Mouse (Mus musculus) erythroblast, embryonic 14.5 days (primary cell): ENCODE results near the gene Htra2. TPM values are rescaled to one million over a fixed set of nuclear protein-coding genes. Genes with fewer than 3 reads are reported as not detected.

Experiments used
- H3K27me3 ChIP-seq: 2 replicates; pipeline ENCODE4 v1.6.1; 2012; ENCODE audit warnings: inconsistent platforms; ENCODE audit not compliant: control insufficient read depth
- H3K36me3 ChIP-seq: 2 replicates; pipeline ENCODE4 v1.6.1; 2012; ENCODE audit warnings: mild to moderate bottlenecking, inconsistent platforms; ENCODE audit not compliant: control insufficient read depth
- H3K4me1 ChIP-seq: 2 replicates; pipeline ENCODE4 v1.6.1; 2012; ENCODE audit warnings: inconsistent platforms; ENCODE audit not compliant: control insufficient read depth
- H3K4me3 ChIP-seq: replicated peaks from 2 replicates; pipeline ENCODE3; 2012; ENCODE audit warnings: moderate library complexity, mild to moderate bottlenecking, inconsistent platforms
- H3K9me3 ChIP-seq: 2 replicates; pipeline ENCODE4 v1.6.1; 2012; ENCODE audit warnings: low read length, inconsistent platforms, mixed read lengths; ENCODE audit not compliant: control insufficient read depth
- GATA1 ChIP-seq: IDR thresholded peaks from 2 replicates; pipeline ENCODE4 v1.6.1; 2012; ENCODE audit warnings: low read length, inconsistent platforms, mixed read lengths
- TAL1 ChIP-seq: IDR thresholded peaks from 3 replicates; pipeline ENCODE4 v1.6.1; 2012; ENCODE audit warnings: low read length, inconsistent platforms, mixed read lengths
- polyA plus RNA-seq: library from polyadenylated mRNA; stranded (reverse); fragments of >175 nt; gene quantifications from 2 replicates; pipeline ENCODE4 v1.2.3, GENCODE M21; 2012

Gene Htra2
- polyA plus RNA-seq, 1 experiment: 6.2 TPM

GRCm38 (mm10) chr6:83074979-83075378 lies 19.9 kb upstream of the Htra2 start:
- peaks cover 40% of the 10 kb centered on the region for H3K4me1 ChIP-seq
- TF ChIP-seq TAL1: no peak
- no peak for TF ChIP-seq GATA1
- no peak overlapping the region for H3K4me3 ChIP-seq
- peaks cover 6% of the 10 kb centered on the region for H3K36me3 ChIP-seq
- H3K27me3 ChIP-seq: peaks cover 77% of the 10 kb centered on the region
- peaks cover 14% of the 10 kb centered on the region; the same call in 1 of the 2 replicates for H3K9me3 ChIP-seq

DNA sequence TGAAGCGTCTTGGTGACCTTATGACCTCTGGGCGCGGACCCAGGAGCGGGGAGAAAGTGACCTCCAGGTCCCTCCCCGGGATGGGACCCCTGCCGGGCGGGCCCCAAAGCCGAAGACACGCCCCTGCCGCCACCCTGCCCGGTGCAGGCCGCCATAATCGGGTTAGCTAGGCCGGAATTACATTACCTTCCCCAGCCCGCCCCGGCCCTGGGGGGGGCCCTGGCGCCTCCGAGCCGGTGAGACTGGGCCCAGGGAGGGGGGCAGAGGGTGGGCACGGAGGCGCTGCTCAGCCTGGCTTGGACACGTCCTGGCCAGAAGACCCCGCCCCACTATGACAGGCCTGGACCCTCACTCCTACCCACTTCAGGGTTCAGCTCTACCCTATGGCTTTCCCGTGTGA lies 16.1 kb upstream of the Htra2 start:
- Histone ChIP-seq H3K36me3 (peaks cover 4% of the 10 kb centered on the region; the same call in 1 of the 2 replicates), H3K4me1 (peaks cover 24% of the 10 kb centered on the region), H3K27me3 (peaks cover 100% of the 10 kb centered on the region), H3K9me3 (peaks cover 31% of the 10 kb centered on the region), H3K4me3 (no peak overlapping the region)
- TF ChIP-seq GATA1: no peak
- no peak for TF ChIP-seq TAL1

GRCm38 (mm10) chr6:83070311-83071219 lies 15.5 kb upstream of the Htra2 start:
- Histone ChIP-seq H3K4me3 (no peak overlapping the region), H3K9me3 (peaks cover 31% of the 10 kb centered on the region), H3K4me1 (peaks cover 24% of the 10 kb centered on the region), H3K27me3 (peaks cover 100% of the 10 kb centered on the region), H3K36me3 (peaks cover 4% of the 10 kb centered on the region; the same call in 1 of the 2 replicates)
- TF ChIP-seq TAL1: no peak
- TF ChIP-seq GATA1: no peak

DNA sequence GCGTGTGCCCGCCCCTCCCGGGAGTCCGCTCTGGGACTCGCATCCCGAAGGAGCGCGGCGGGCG lies 15.0 kb upstream of the Htra2 start, which contains the start of gene Tlx2:
Gene Tlx2, minus strand, starts transcription at position 47 of the 64 bp plus-strand sequence.
- TF ChIP-seq GATA1 (no peak), TAL1 (no peak)
- H3K9me3 ChIP-seq: peaks cover 31% of the 10 kb centered on the region
- peaks cover 100% of the 10 kb centered on the region for H3K27me3 ChIP-seq
- H3K4me3 ChIP-seq: no peak within 1 kb of the TSS
- peaks cover 4% of the 10 kb centered on the region; the same call in 1 of the 2 replicates for H3K36me3 ChIP-seq
- peaks cover 24% of the 10 kb centered on the region for H3K4me1 ChIP-seq

- Histone ChIP-seq H3K27me3 (peaks cover 100% of the 10 kb centered on the region), H3K9me3 (peaks cover 31% of the 10 kb centered on the region), H3K4me3 (no peak overlapping the region), H3K36me3 (peaks cover 4% of the 10 kb centered on the region; the same call in 1 of the 2 replicates), H3K4me1 (peaks cover 24% of the 10 kb centered on the region)
- TF ChIP-seq TAL1 (no peak), GATA1 (no peak)
These were observed 14.6 kb upstream of the Htra2 start for GRCm38 (mm10) chr6:83069488-83070246.

DNA sequence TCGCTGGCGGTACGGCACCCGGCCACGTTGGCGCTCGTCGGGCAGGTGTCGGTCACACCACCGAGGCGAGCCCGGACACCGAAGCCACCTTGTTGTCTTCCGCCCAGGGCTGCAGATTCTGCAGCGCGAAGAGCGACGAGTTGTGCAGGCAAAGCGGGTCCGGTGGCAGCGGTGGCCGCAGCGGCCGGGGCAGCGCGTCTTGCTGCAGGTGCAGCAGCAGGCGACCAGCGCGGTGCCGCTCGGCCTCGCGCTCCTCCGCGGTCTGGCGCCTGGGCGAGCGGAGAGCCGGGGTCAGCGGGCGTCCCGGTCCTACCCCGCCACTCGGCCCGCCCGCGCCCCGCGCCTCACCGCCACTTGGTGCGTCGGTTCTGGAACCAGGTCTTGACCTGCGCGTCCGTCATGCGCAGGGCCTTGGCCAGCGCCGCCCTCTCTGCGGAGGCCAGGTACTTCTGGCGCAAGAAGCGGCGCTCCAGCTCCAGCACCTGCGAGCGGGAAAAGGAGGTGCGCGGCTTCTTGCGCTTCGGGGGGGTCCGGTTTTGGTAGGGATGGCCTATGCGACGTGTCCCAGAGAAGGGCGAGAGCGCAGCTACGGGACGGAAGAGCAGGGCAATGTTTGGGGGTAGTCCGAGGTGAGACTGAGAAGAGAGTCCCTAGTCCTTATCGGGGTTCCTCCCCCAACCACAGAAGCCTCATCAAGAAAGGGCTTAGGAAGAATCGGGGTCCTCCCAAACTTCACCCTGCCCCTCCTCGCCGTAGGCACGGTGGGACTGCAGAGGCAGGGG lies 13.8 kb upstream of the Htra2 start:
- Histone ChIP-seq H3K36me3 (peaks cover 4% of the 10 kb centered on the region; the same call in 1 of the 2 replicates), H3K4me3 (no peak overlapping the region), H3K4me1 (peaks cover 24% of the 10 kb centered on the region), H3K27me3 (peaks cover 100% of the 10 kb centered on the region), H3K9me3 (peaks cover 31% of the 10 kb centered on the region)
- no peak for TF ChIP-seq TAL1
- no peak for TF ChIP-seq GATA1

- peaks cover 100% of the 10 kb centered on the region for H3K27me3 ChIP-seq
- no peak overlapping the region for H3K4me3 ChIP-seq
- H3K9me3 ChIP-seq: peaks cover 31% of the 10 kb centered on the region
- no peak for TF ChIP-seq TAL1
- no peak for TF ChIP-seq GATA1
- H3K4me1 ChIP-seq: peaks cover 24% of the 10 kb centered on the region
- peaks cover 4% of the 10 kb centered on the region; the same call in 1 of the 2 replicates for H3K36me3 ChIP-seq
These were observed 13.1 kb upstream of the Htra2 start for GRCm38 (mm10) chr6:83068221-83068620.

DNA sequence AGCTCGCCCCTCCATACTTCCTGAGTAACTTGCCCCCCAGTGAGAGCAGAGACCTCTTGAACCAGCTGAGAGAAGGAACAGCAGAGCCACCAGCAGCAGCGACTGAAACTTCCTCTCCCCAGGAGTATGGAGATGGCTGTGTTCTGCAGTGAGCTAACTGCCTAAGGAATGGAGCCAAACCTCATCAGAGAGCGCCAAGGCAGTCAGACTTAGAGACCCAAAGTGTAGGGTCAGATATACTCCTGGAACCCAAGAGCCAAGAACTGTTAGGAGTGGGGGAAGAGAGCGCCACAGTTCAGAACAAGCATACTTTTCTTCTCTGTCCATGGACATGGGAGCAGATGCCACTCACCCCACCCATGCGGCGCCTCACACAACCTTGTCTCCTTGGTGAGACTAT lies 11.4 kb upstream of the Htra2 start:
- H3K9me3 ChIP-seq: peaks cover 31% of the 10 kb centered on the region
- peaks cover 100% of the 10 kb centered on the region for H3K27me3 ChIP-seq
- peaks cover 23% of the 10 kb centered on the region for H3K4me1 ChIP-seq
- no peak for TF ChIP-seq TAL1
- no peak for TF ChIP-seq GATA1
- H3K36me3 ChIP-seq: peaks cover 5% of the 10 kb centered on the region; the same call in 1 of the 2 replicates
- H3K4me3 ChIP-seq: no peak overlapping the region
